Mouse (Mus musculus) adrenal gland, adult 8-10 months (tissue): Measurements from ENCODE around the gene Ascl2. TPM values are rescaled to one million over a fixed set of nuclear protein-coding genes. Genes with fewer than 3 reads are reported as not detected.
A peak's percentile ranks its signal among the peaks of the same experiment; 100 is the strongest.

Experiments
- DNase-seq: peaks from one replicate; pipeline ENCODE4 v3.0.0; 2022
- total RNA-seq, 4 experiments: library from RNA; stranded (reverse); gene quantifications; 2 replicates each; pipeline ENCODE4 v1.2.4; 2022

Ascl2 gene
- total RNA-seq, 4 experiments from 2014 or later, result 0.75 to 2.0 TPM; not detected in 2

DNA sequence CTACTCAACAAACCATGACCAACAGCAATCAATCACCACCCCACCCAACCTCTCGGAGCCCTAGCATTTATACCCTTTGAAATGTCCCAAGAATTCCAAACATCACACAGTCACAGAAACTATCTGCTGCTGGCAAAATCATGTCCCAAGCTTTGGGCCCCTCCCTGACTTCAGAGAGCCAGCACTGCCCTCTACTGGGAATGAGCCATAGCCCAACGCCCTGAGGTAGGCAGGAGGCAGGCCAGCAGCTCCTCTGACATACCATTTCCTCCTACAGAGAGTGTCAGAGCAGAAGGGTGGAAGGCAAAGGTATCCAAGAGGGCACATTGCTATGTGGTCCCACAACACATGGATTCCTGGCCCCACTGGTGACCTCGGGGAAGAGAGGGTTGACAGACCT is 33.6 kb upstream of the Ascl2 start:
- no peak for DNase-seq

DNA sequence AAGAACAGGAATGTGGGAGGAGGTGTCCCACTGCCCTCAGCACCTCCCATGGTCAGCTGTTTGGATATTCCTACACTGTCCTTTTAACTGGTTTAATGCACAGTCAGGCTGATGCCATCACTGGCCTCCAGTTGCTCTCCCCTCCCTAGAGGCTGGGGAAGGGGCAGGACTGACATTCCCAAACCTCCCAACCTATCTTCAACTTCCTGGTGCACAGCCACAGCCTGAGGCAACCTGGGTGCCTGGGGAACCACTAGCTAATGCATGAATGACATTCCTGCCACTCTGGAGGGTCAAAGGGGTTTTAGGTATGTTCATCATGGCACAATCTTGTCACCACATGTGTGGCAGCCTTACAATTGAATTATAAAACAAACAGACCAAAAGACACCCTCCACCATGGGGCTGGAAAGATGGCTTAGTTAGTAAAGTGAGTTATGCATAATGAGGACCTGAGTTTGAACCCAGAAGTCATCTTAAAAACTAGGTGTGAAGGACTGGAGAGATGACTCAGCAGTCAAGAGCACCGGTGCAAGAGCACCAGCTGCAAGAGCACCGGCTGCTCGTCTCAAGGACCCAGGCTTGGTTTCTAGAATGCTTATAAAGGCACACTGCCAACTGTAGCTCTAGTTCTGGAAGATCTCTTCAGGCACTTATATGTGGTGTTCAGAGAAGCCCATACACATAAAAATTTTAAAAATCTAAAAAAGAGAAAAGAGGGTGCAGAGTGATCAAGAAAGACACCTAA is 28.5 kb upstream of the Ascl2 start:
- DNase-seq, result no peak

DNA sequence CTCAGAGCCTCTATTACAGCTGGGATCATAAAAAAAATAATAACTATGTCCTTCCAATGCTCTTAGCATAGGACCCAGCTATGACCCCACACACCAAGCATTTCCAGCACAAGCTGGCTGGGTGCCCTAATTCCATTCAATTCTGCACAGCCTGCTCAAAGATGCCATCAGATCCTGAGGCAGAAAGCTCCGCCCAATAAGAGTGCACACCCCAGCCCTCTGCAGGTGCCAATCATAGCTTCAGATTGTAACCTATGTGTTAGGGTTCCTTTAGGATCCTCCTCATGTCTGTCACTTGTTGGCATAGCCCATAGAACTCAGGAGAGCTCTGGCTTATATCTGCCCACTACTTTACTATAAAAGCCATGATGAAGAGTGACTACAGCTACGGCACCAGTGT is 27.9 kb upstream of the Ascl2 start:
- DNase-seq, result no peak

DNA sequence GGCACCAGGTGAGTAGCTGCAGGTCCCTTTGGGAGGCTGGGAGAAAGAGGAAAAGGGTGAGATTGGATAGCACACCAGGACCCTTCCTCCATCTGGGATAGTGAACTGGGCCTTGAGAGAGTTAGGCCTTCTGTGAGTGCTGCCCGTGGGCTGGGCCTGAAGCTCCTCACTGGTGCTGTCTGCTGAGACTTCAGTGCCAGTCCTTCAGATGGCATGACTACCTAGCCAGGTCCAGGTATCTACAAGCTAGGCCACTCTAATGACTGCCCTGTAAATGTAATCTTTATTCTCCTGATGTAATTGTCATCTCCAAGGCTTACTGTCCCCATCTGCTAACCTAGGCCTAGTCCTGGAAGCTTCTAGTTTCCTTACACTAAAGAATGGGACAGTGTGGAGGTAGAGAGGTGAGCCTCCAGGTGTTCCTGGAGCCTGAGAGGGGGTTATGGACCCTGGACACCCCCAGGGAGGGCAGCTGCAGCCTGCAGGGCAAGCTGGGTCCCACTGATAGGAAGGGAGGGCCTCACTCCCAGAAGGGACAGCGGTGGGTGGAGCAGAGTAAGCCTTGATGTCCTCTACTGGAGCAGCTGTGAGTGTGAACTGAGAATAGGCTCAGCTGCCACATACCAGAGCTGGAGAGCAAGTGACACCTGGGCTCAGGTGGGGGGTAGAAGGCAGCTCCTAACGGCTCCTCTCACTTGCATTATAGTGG is 26.7 kb upstream of the Ascl2 start:
- no peak for DNase-seq

DNA sequence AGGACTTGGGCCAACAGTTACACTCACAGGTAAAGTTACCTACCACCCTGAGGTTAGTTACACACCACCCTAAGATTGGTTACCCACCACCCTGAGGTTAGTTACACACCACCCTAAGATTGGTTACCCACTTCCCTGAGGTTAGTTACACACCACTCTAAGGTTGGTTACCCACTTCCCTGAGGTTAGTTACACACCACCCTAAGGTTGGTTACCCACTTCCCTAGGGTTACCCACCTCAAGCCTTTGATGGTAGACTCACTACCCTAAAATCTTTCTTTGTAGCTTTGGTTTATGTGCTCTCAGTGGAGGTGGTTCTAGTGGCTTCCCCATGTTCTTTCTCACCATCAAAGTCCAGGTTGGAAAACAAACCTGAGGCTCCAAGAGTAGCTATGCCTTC is 25.9 kb upstream of the Ascl2 start:
- no peak for DNase-seq

DNA sequence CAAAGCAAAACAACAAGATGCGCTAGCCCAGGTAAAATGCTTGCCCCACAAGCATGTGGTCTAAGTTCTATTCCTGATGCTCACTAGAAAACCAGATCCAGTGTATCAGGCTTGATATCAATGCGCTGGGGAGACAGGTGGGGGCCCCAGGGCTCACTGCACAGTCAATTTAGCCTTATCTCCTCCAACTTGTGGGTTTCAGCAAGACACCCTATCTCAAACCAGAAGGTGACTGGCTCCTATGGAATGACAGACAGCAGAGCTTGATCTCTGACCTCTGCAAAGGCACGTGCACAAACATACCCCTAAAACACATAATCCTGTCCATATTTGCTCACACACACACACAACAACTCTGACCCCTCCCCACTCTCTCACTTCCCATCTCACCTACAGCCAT is 18.7 kb upstream of the Ascl2 start:
- no peak for DNase-seq

DNA sequence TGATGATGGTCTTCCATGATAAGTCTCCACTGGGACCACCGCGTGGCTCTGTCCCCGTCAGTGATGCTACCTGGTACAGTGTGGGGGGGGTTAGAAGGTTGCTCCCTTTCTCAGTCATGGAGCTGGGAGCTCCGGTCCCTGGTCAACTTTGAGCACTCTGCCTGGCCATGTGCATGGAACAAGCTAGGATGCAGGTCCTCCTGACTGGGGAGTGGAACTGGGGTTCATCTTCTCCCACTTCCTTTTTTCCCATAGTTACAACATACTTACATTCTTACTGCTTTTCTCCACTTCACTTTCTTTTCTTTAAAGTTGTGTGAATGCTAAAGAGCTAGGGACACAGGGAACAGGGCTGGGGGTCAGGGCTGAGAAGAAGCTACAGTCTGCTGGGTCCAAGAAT is 16.1 kb upstream of the Ascl2 start:
- no peak for DNase-seq

DNA sequence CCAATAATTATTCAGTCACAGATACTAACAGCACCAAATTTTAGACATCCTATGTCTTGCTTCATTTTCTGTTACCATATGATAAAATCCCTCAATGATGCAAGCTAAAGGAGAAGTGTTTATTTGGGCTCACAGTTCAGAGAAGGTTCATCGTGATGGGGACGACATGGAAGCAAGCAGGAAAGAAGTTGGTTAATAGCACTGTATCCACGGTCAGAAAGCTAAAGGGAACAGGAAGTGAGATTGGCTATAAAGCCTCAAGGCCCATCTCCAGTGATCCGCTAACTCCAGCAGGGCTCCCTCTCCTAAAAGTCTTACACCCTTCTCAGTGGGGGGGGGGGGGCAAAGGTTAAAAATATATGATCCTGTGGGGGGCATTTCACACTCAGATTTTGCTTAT is 12.8 kb upstream of the Ascl2 start:
- DNase-seq, result no peak

DNA sequence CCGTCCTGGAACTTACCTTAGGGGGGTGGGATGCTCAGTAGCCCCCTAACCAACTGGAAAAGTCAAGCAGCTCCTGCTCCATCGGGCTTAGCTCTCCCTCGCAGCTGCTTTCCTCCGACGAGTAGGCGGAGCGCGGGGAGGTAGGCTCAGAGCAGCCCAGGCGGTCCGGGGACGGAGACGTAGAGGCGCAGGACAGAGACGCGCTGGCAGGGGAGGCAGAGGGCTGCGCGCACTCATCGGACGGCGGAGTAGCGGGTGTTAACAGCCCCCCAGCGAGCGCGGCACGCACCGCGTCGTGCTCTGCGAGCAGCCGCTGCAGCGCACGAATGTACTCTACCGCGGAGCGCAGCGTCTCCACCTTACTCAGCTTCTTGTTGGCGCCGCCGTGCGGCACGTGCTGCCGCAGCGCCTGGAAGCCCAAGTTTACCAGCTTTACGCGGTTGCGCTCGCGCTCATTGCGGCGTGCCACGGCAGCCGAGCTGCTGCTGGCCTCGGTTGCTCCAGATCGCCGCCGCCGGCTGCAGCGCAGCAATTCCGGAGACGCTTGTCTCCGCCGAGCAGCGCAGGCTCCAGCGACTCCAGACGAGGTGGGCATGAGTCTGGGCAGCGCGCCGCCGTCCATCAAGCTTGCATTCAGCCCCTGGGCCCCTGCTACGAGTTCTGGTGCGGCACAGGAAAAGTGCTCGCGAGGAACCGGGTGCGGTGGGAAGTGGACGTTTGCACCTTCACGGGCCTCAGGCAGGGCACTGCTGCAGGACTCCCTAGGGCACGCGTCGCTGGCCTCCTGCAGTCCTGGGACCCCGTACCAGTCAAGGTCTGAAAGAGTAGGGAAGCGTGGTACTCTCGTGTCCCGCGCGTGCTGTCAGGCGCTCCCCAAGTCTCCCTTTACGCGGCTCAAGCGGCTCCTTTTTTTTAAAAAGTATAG is 918 bp downstream of the Ascl2 start:
- DNase-seq, result peak; percentile 25

DNA sequence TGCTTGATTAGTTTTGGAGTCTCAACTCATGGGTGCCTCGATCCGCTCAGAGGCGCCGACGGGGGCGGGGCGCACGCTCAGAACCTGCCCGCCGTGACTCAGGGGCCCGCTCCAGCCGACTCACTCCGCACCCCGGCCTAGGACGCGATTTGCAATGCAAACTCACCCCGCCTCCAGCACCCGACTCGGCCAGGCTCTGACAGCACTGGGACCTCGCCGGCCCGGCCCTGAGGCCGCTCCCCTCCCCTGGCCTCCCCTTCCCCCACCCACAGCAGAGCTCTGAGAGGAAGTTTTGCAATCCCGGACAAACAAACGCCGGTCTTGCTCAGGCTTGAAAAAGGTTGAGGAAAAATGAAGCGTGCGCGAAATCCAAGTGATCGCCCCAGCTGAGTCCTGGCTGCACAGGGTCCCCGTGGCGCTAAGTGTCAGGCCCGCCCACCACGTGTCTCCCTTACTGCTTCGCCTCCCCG is 1.6 kb downstream of the Ascl2 start:
- DNase-seq, result peak; percentile 64

DNA sequence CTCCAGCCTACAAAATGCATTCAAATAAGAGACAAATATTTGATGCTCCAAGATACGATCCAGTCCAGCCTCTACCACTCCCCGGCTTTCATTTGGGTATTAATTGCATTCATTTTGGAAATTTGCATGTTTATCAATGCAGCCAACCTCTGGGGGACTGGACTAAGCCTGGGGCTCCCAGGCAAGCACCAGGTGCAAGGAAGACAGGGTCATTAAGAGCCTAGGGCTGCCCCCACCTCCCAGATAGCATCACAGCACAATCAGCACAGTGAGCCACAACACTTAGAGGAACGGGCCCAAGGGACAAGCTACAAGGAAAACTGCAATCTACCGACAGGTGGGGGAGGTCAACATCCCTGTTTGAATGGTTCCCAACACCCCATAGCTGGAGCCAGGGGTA is 9.3 kb downstream of the Ascl2 start:
- no peak for DNase-seq

DNA sequence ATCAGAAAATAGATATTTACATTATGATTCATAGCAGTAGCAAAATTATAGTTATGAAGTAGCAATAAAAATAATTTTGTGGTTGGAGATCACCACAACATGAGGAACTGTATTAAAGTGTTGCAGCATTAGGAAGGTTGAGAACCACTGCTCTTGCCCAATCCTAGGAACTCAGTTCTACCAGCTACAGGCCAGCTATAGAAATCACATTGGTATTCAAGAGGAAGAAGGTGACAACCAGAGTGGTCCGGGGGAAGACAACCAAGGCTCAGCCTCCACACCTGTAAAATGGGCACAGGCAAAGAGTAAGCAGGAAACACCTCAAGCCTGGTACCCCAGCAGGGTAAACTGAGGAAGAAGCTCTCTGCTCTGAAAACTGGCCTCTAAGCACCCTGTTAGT is 10.2 kb downstream of the Ascl2 start:
- DNase-seq, result no peak

DNA sequence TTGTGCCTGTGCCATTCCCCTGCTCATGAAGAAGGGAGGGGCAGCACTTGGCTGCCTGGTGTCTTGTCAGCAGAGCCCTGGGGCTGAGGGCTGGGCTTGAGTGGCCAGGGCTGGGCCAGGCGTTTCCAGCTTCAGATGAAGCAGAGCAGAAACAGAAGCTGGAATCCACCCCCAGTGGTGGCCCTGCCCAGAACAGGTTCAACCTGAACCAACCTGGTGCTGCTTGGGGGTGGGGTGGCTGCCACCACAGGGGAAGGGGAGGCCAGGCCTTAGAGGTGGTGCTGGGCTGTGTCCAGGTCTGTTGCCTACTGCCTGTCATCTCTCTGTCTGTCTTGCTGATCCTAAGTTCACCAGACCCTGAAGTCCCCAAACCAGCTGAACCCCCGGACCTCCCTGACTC is 13.0 kb downstream of the Ascl2 start:
- DNase-seq, result no peak

DNA sequence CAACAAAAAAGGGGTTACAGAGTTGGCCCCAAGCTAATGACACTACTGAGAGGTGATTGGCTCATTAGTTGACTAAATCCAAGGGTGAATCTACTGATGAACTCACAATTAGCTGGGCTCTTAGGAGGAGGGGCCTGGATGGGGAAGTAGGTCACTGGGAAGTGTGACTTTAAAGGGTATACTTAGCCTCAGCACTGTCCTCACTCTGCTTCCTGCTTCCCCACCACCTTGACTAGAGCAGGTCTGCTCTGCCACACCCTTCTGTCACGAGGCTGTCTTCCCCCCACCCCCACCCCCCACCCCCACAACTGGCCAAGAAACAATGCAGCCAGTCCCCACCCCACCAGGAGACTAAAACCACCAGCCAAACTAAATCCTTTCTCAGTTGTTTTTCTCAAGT is 19.5 kb downstream of the Ascl2 start:
- no peak for DNase-seq

DNA sequence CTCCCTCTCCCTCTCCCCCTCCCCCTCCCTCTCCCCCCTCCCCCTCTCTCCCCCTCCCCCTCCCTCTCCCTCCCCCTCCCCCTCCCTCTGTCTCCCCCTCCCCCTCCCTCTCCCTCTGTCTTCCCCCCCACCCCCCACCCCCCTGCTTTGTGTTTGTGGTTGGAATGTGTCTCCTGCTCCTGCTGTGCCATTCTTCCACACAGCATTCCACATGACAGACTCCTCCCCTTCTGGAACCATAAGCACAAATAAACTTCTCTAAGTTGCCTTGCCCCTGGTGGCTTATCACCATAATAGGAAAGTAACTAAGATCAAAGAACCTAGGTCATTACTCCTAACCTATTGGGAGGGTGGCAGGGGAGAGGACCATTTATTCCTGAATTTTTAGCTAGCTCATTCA is 31.4 kb downstream of the Ascl2 start:
- DNase-seq, result no peak

DNA sequence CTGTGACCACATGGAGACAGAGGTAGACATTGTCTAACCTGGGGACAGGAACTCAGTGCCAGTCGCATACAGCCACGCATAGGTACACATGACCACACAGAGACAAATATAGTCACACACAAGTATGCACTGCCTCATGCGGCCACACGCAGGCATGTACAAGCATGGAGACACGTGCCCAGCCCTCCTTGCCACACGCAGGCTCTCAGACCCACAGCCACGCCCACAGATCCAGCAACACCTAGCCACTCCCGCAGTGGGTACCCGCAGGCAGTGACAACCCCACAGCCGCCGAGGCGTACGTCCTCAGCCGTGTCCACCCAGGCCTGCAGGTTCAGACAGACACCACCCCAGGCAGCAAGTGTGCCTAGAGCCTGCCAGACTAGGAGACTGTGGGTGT is 33.4 kb downstream of the Ascl2 start:
- no peak for DNase-seq

DNA sequence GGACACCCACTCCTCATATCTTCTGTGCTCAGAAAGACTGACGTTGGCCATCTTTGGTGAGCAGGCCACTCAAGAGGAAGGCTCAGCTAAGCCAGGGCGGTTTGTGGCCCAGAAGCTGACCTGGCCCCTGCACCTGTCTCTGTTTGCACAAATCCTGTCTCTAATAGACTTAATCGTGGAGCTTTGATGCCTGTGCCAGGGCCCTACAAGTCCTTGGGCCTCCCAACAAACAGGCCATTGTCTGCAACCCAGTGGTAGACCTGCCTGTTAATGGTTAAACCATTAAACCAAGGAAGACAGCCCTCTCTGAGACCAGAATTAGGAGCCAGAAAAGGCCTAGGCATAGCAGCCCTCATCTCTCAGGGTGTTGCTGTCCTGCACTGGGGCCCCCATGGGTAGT is 36.6 kb downstream of the Ascl2 start:
- no peak for DNase-seq

DNA sequence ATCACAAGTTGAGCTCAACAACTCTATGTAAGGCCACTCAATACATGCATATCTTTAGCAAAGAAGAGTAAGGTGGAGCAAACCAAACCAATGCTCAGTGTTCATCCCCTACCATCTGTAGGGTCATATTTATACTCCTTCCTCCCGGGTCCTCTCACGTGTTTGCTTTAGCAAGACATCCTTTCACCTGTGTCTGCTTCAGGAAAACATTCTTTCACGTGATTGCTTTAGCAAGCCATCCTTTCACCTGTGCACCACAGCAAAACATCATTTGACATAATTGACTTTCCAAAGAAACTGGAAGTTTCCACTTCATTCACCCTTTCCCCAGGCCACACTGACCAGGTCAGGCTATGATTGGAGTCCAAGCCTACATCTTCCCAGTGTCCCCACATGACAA is 38.0 kb downstream of the Ascl2 start, which contains the start of gene Th:
Gene Th (minus strand): TSS at position 101 of the 400 bp plus-strand sequence.
- no peak for DNase-seq

DNA sequence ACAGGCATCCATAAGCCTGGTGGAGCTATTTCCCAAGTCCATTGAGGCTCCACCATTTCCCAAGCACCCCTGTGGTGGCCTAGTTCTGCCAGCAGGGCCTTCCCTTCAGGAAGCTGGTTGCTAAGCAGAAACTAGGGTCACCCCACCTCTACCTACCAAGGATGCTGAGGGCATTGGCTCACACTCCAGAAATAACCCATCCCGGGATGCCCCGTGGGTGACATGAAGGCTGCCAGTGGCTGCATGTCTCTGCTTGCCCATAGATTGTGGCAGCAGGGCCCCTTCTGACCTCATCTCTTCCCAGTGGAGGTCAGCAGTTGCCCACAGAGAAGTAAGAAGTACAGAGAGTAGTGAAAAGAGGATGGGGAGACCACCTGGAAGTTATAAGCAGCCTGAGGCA is 39.5 kb downstream of the Ascl2 start:
- DNase-seq, result no peak

DNA sequence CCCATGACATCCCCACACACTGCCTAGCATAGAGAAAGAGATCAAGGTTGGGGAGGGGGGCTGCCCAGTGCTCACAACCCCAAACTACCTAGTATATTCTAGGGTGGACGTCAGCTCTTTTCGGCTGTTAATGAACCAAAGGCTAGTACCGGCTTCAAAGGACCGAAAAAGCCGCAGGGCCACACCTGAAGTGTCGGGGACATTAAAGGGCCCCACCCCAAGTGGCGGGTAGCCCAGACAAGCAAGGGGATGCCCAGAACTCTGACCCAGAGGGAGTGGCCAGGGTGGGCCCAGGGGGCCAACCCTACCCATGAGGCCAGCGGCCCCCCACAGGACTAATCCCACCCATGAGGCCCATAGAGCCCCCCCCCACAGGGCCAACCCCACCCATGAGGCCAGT is 41.8 kb downstream of the Ascl2 start:
- no peak for DNase-seq

DNA sequence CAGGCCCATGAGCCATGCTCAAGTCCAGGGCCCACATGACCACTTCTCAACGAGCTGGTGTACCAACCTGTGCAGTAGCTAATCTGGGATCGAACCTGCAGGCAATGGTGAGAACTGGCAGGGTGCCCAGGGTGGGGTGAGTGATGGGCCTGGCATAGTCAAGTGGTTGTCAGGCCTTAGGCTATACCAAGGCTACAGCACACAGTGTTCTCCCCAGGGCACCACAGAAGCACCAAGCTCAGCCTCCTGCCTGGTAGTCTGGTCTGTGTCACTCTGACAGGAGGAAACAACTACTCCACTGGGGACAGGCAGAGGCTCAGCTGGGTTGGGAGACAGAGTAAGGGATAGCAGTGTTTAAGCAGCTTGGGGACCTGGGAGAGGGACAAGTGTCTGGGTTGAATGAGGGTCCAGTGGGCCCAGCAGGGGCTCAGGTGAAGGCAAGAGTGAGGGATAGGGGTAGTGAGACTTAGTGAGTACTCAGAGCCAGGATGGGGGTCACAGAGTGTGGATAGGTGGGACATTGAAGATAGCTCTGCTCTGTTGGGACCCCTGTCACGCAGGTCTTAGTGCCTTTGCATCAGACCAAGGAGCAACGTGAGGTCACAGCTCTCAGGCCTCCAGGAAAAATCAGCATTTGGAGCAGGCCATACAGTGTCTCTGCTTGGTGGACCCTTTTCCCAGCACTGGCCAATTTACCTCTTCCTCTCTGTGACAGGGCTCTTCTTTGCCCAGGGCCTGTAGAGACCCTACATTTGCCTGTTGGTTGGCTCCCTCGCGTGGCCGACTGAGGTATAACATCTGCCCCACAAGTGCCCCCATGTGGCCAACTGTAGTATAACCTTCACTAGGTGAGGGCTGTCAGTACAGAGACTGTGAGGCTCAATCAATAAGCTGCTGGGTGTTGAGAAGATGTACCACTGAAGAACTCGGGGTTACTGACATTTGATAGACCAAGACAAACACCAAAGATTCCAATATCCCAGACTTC is 50.1 kb downstream of the Ascl2 start:
- DNase-seq, result peak; percentile 73

DNA sequence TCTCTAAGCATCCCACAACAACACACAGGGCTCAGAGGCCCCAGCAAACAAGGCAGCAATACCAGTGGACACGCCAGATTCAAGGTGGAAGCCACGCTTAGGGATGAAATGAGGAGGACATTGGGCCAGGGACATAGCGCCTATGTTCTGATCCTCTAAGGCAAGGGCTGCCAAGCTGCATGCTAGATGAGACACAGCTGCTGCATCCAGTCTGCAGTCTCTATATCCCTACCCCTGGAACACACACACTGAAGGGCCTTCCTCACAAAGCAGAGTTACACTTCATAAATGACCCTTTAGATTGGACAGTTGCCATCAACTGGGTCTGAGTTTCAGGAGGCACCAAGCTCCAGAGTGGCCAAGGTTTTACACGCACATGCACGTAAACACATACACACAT is 51.4 kb downstream of the Ascl2 start:
- DNase-seq, result no peak
